Mouse (Mus musculus) kidney, adult 2 months (tissue): ENCODE data around the gene Eif1b. TPM values are rescaled to one million over a fixed set of nuclear protein-coding genes. Genes with fewer than 3 reads are reported as not detected.

Source experiments
- DNase-seq: peaks from one replicate; pipeline ENCODE4 v3.0.0; 2021
- H3K27ac ChIP-seq: fragments of 200-500 bp; 2 replicates; pipeline ENCODE4 v1.5.1; 2012; ENCODE audit warnings: low read depth, low read length, control low read depth, inconsistent platforms; ENCODE audit not compliant: insufficient read depth
- H3K27me3 ChIP-seq: fragments of 200-500 bp; replicated peaks from 2 replicates; pipeline ENCODE4 v1.6.1; 2012; ENCODE audit warnings: mild to moderate bottlenecking, moderate library complexity, low read length, inconsistent platforms; ENCODE audit not compliant: control insufficient read depth, insufficient read depth
- H3K36me3 ChIP-seq: fragments of 200-500 bp; 2 replicates; pipeline ENCODE4 v1.6.1; 2012; ENCODE audit warnings: mild to moderate bottlenecking, moderate library complexity, low read length, inconsistent platforms; ENCODE audit not compliant: control insufficient read depth, insufficient read depth
- H3K4me1 ChIP-seq: fragments of 200-500 bp; 2 replicates; pipeline ENCODE4 v1.6.1; 2011; ENCODE audit warnings: low read length; ENCODE audit not compliant: control insufficient read depth, insufficient read depth
- H3K4me3 ChIP-seq: fragments of 200-500 bp; 2 replicates; pipeline ENCODE4 v1.5.1; 2011; ENCODE audit warnings: mild to moderate bottlenecking, low read depth, low read length, control low read depth; ENCODE audit not compliant: insufficient read depth
- CTCF ChIP-seq: fragments of 200-500 bp; conservative IDR thresholded peaks from 2 replicates; pipeline ENCODE4 v1.5.1; 2011; ENCODE audit warnings: low read depth, mild to moderate bottlenecking, control low read depth, low read length, moderate library complexity, mixed read lengths; ENCODE audit not compliant: insufficient read depth, insufficient read length
- POLR2A ChIP-seq: fragments of 200-500 bp; IDR thresholded peaks from one replicate; pipeline ENCODE4 v1.6.1; 2011; ENCODE audit warnings: low read depth, low read length, control low read depth
- WGBS: fragments of 180-500 bp; shearing (Covaris S2); methylation state at CpG from one replicate; pipeline ENCODE4 v1.1.7; 2018; 5-methylcytosine and 5-hydroxymethylcytosine counted together
- polyA plus RNA-seq: library from polyadenylated mRNA; depleted of rRNA; stranded (reverse); fragments of >200 nt; gene quantifications from 2 replicates; pipeline ENCODE4 v1.2.3, GENCODE M21; 2012

Gene Eif1b
- polyA plus RNA-seq, 1 experiment = 40.7 TPM

DNA sequence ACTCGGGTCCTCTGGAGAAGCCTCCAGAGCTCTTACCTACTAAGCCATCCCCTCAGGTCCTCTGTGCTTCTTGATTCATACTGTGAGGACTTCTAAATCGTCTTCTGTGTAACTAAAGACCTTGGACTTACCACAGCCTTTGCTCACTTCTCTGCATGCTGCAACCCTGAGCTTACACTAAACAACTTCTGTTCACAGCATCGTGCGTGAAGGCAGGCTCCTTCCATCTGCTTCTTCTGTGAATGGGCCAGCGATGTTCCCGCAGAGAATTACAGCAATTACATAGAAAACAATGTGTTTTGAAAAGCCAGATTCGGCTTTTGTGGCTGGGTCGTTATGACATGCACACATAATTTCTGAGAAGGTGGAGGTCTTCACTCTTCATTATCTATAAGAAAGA lies 8.9 kb upstream of the Eif1b start:
- 87% methylated on average over 8 of the region's 8 CpGs for WGBS
- Histone ChIP-seq H3K27ac (no peak overlapping the region), H3K4me1 (no peaks in the 10 kb centered on the region), H3K36me3 (no peaks in the 10 kb centered on the region), H3K4me3 (no peak overlapping the region), H3K27me3 (no peaks in the 10 kb centered on the region)
- TF ChIP-seq POLR2A (no peak), CTCF (no peak)
- no peak for DNase-seq

DNA sequence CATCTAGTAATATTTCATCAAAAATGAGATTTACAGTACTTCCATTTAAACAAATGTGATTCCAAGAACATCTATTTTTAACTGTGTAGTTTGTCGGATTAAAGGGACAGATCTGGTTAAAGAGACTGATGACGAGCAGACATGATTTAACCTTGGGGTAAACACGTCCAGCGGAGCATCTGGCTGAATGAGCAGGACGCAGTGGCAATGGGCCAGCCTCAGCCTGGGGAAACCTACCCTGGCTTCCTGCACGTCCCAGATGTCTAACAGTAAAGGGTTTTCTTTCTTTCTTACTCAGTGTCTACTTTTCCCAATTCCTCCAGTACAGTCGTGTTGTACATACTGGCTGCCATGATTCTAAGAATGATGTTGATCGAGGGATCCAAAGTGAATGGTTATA lies 5.0 kb upstream of the Eif1b start:
- H3K27ac ChIP-seq = no peak overlapping the region
- no peak for DNase-seq
- 71% methylated on average over 8 of the region's 8 CpGs for WGBS
- no peaks in the 10 kb centered on the region for H3K27me3 ChIP-seq
- H3K4me1 ChIP-seq = no peaks in the 10 kb centered on the region
- H3K36me3 ChIP-seq = no peaks in the 10 kb centered on the region
- no peak overlapping the region for H3K4me3 ChIP-seq
- TF ChIP-seq CTCF = no peak
- TF ChIP-seq POLR2A = no peak

DNA sequence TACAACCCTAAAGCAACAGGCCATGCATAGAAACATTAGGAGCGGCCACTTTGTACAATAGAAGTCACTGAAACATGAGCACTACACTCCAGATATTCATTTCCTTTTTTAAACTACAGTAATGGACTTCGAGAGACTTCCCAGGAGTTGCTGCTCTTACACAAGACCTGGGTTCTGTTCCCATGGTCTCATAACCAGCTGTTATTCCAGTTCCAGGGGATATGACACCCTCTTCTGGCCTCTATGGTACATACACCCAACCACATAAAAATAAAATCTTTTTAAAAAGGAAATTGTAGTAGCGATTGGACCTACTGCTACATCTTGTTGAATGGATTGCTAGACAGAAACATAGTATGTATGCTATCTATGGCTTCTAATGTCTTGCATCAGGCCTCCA lies 523 bp upstream of the Eif1b start:
- no peak overlapping the region for H3K27ac ChIP-seq
- no peaks in the 10 kb centered on the region for H3K4me1 ChIP-seq
- 83% methylated on average over 3 of the region's 3 CpGs for WGBS
- TF ChIP-seq POLR2A (no peak), CTCF (no peak)
- 0 out of 2 replicates have a peak, but pooled peaks cover 1% of the 10 kb centered on the region for H3K36me3 ChIP-seq
- no peak overlapping the region for H3K4me3 ChIP-seq
- H3K27me3 ChIP-seq = no peaks in the 10 kb centered on the region
- DNase-seq = peak; percentile 12

DNA sequence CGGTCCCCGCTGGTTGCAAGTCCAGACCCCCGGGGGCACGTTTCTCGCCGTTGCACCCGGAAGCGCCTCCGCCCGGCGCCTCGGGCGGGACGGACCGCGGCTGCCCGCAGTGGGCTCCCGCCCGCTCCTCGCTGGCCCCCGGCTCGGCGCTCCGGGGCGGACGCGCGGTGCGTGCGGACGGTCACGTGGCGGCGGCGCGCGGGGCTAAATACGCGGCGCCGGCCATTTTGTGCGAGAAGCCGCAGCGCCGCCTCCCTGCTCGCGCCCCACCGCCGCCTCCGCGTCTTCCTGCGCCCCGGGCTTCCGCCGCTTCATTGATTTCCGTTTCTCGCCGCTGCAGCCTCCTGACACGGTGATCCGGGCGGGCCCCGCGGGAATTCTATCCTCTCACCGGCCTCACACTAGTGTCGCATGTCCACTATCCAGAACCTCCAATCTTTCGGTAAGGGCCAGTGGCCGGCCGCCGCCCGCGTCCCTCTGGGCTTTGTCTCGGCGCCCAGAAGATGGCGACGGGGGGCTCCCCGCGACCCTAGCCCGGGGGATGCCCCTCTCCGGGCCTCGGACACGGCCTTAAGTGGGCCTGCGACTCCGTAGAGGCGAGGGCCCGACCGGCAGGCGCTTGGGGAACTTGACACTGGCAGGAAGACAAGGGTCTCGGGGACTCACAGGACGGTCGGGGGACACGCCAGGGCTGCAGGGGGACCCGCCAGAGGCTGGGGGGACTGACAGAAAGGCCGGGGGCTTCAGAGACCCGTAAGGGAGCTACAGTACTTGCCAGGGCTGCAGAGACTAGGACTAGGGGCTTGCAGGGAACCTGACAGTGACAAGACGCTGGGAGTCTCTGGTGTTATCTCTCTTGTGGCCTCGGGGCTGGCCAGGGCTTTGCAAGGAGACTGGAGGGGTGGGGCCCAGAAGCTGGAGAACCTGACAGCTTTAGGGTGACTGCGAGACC lies 644 bp downstream of the Eif1b start:
- Histone ChIP-seq H3K4me1 (no peaks in the 10 kb centered on the region), H3K4me3 (peak overlapping the region; percentile 79), H3K27me3 (no peaks in the 10 kb centered on the region), H3K36me3 (0 out of 2 replicates have a peak, but pooled peaks cover 1% of the 10 kb centered on the region), H3K27ac (peak overlapping the region; percentile 44)
- peak; percentile 84 for DNase-seq
- TF ChIP-seq POLR2A (peak; percentile 49), CTCF (no peak)
- under 1% methylated on average over 95 of the region's 97 CpGs for WGBS

DNA sequence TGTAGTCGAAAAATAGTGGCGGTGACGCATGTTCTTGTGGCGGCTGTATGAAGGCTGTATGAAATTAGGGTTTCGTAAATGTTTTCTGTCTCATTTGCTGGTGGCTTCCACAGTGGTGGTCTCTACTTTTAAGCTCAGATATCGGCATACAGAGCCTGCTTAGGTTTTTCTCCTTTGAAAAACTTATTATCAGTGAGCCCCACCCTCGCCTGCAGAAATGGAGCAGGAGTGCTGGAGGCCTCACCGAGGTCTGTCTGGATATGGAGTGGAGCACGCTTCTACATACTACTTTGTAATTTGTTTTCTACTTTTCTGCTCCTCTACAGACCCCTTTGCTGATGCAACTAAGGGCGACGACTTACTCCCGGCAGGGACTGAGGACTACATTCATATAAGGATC lies 1.7 kb downstream of the Eif1b start:
- no peak for TF ChIP-seq POLR2A
- TF ChIP-seq CTCF = no peak
- 0 out of 2 replicates have a peak, but pooled peaks cover 1% of the 10 kb centered on the region for H3K36me3 ChIP-seq
- no peaks in the 10 kb centered on the region for H3K27me3 ChIP-seq
- DNase-seq = no peak
- H3K27ac ChIP-seq = no peak overlapping the region
- WGBS = 74% methylated on average over 12 of the region's 12 CpGs
- no peak overlapping the region; the same call in 1 of the 2 replicates for H3K4me3 ChIP-seq
- no peaks in the 10 kb centered on the region for H3K4me1 ChIP-seq

DNA sequence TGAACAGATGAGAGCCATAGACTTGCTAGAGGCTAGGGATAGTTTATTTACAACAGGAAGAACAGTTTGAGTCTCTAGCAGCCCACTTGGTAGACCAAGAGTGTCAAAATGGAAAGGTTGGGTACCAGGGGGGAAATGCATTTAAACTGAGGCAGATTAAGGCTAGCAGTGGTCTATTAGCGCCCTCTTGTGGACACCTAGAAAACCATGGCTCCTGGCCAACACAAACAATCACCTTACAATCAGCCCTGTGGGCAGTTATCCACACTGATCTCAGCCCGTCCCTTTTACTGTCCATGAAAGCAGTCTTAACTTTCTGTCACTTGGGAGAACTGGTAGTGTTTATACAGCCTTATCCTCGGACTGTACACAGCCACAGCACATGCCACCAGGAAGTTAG lies 4.7 kb downstream of the Eif1b start:
- peak; percentile 85 for TF ChIP-seq CTCF
- no peak for TF ChIP-seq POLR2A
- WGBS = 4% methylated on average over 3 of the region's 3 CpGs
- Histone ChIP-seq H3K27me3 (no peaks in the 10 kb centered on the region), H3K4me3 (no peak overlapping the region), H3K36me3 (0 out of 2 replicates have a peak, but pooled peaks cover 1% of the 10 kb centered on the region), H3K4me1 (no peaks in the 10 kb centered on the region), H3K27ac (no peak overlapping the region)
- peak; percentile 75 for DNase-seq

DNA sequence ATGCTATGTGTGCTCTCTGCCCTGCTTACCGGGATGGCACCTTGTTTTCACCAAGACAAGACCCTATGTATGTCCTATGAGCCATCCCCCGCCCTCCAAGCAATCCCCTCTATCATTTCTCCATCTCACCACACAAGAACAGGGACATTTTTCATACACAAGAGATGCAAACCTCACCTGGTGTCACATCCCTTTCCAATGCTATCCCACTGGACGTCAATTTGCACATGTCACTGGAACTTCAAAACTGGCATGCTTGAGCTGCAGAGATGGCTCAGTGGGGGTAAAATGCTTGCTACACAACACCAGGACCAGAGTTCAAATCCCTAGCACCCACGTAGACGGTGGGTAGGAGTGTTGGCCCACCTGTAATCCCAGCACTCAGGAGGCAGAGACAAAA lies 6.0 kb downstream of the Eif1b start:
- TF ChIP-seq POLR2A = no peak
- no peak for TF ChIP-seq CTCF
- Histone ChIP-seq H3K27me3 (no peaks in the 10 kb centered on the region), H3K36me3 (0 out of 2 replicates have a peak, but pooled peaks cover 1% of the 10 kb centered on the region), H3K27ac (no peak overlapping the region), H3K4me1 (no peaks in the 10 kb centered on the region), H3K4me3 (no peak overlapping the region)
- 85% methylated on average over 5 of the region's 5 CpGs for WGBS
- DNase-seq = no peak
